Mouse (Mus musculus) midbrain, embryonic 12.5 days (tissue): ENCODE results near the gene Brca1. TPM values are rescaled to one million over a fixed set of nuclear protein-coding genes. Genes with fewer than 3 reads are reported as not detected.
A peak's percentile ranks its signal among the peaks of the same experiment; 100 is the strongest.
"Not testable (repeated sequence)": the region's sequence is repeated elsewhere in the genome, so short reads cannot be mapped to it uniquely, and the experiment has no call there.

Source experiments
- ATAC-seq: fragments of 200-750 bp; cut with Nextera tagmentation; 2 replicates; pipeline ENCODE4 v1.8.0; 2017; ENCODE audit warnings: low read depth, moderate TSS enrichment, moderate library complexity; ENCODE audit not compliant: low FRiP score
- H3K27ac ChIP-seq: fragments of 300-500 bp; sonication (generic); replicated peaks from 2 replicates; pipeline ENCODE4 v1.5.1; 2016; ENCODE audit warnings: mild to moderate bottlenecking
- H3K27me3 ChIP-seq: fragments of 300-500 bp; sonication (generic); 2 replicates; pipeline ENCODE4 v1.6.1; 2016; ENCODE audit warnings: mild to moderate bottlenecking
- H3K36me3 ChIP-seq: fragments of 300-500 bp; sonication (generic); 2 replicates; pipeline ENCODE4 v1.6.1; 2016
- H3K4me1 ChIP-seq: fragments of 300-500 bp; sonication (generic); 2 replicates; pipeline ENCODE4 v1.6.1; 2016
- H3K4me2 ChIP-seq: fragments of 300-500 bp; sonication (generic); replicated peaks from 2 replicates; pipeline ENCODE4 v1.6.1; 2016; ENCODE audit warnings: mild to moderate bottlenecking, moderate library complexity
- H3K4me3 ChIP-seq: fragments of 300-500 bp; sonication (generic); 2 replicates; pipeline ENCODE4 v1.5.1; 2016; ENCODE audit warnings: mild to moderate bottlenecking
- H3K9ac ChIP-seq: fragments of 300-500 bp; sonication (generic); replicated peaks from 2 replicates; pipeline ENCODE4 v1.6.1; 2016; ENCODE audit warnings: mild to moderate bottlenecking, moderate library complexity
- H3K9me3 ChIP-seq: fragments of 300-500 bp; sonication (generic); 2 replicates; pipeline ENCODE4 v1.6.1; 2016; ENCODE audit warnings: mild to moderate bottlenecking
- WGBS: fragments of 180-500 bp; shearing (Covaris S2); methylation state at CpG from one replicate; pipeline ENCODE4 v1.1.7; 2016; 5-methylcytosine and 5-hydroxymethylcytosine counted together
- polyA plus RNA-seq: library from polyadenylated mRNA; unstranded; fragments of >200 nt; fragmentation: Nextera tagmentation; extraction: Ambion mirVana; gene quantifications from 2 replicates; pipeline ENCODE4 v1.2.1, GENCODE M21; 2016

The Brca1 gene
- polyA plus RNA-seq, 1 experiment from 2014 or later = 16.1 TPM

DNA sequence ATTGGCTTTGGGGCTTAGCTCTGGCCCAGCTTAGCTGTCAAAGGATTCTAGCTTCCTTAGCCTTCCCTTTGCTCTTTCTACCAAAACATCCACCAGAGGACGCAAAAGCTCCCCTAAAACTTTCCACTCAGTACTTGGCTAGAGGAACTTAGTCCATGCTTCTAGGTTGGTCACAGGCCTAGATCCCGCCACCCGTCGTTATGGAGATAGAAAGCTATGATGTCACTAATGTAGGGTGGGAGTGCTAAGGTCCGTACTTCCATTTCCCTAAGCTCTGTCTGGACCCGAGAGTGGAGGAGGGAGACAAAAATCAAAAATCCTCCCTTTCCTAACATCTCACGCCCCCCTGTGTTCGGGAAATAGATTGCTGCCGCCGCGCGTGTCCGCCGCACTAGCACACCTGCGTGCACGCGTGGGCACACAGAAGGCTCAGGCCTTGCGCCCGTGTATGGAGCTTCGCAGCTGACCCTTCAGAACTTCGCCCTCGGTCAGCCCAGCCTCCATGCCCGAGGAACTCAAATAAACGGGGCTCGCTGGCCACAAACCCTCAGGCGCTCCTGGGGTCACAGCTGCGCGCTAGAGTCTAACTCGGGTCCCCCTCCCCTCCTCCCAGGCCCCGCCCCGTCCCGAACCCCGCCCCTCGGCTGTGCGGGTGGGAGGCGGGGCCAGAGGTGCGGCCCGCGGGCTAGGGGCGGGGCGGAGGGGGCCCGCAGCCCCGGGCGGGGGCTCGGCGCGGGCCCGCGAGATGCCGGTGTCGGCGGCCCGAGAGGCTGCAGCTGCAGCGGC is 84.1 kb downstream of the Brca1 start:
- Histone ChIP-seq H3K9ac (peak overlapping the region; percentile 83), H3K4me2 (peak overlapping the region; percentile 76), H3K4me1 (peaks cover 61% of the 10 kb centered on the region), H3K36me3 (peaks cover 12% of the 10 kb centered on the region), H3K9me3 (no peaks in the 10 kb centered on the region), H3K4me3 (peak overlapping the region; percentile 78), H3K27me3 (peaks cover 3% of the 10 kb centered on the region; the same call in 1 of the 2 replicates), H3K27ac (peak overlapping the region; percentile 90)
- ATAC-seq = peak; percentile 64
- WGBS = under 1% methylated on average over 53 of the region's 54 CpGs

- WGBS = 61% methylated on average over 5 of the region's 5 CpGs
- Histone ChIP-seq H3K4me1 (peaks cover 71% of the 10 kb centered on the region), H3K4me2 (peak overlapping the region; percentile 79), H3K4me3 (peak overlapping the region; percentile 75), H3K36me3 (peaks cover 19% of the 10 kb centered on the region)
- not testable (repeated sequence) for H3K27me3 ChIP-seq, H3K9ac ChIP-seq, ATAC-seq, H3K9me3 ChIP-seq, H3K27ac ChIP-seq
These were observed 85.2 kb downstream of the Brca1 start for GRCm38 (mm10) chr11:101466552-101466950.

DNA sequence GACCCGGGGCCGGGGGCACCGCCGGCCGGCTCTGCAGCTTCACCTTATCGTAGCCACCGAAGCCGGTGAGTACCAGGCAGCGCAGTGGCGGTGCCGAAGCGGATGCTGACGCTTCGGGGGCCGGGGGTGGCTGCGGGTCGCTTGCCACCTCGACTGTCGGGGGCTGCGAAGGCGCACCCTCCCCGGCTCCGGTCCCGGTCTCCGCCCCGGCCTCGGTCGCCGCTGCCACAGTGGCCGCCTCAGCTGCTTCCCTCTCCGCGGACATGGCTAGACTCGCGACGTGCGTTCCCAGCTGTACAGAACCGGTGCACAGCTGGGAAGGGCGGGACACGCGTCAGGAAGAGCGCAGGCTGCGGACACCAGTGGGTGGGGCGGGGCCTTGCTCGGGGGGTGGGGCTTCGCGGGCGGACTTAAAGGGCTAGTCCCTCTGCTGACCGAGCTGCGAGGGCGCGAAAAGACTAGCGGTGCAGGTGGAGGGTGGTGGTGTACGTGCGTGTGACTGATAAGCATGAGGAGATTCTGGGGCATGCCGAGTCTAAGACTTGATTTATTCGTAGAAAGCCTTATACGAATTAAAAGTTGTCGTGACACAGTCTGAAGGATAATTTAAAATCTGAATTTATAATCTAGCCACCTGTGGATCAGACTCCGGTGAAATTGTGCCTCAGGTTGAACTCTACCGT is 85.7 kb downstream of the Brca1 start, which contains the start of gene Vat1:
Gene Vat1 (minus strand): TSS at position 362 of the 683 bp plus-strand sequence.
- Histone ChIP-seq H3K36me3 (peaks cover 19% of the 10 kb centered on the region), H3K4me3 (peak within 1 kb of the TSS; percentile 78)
- WGBS = 2% methylated on average over 51 of the region's 60 CpGs

DNA sequence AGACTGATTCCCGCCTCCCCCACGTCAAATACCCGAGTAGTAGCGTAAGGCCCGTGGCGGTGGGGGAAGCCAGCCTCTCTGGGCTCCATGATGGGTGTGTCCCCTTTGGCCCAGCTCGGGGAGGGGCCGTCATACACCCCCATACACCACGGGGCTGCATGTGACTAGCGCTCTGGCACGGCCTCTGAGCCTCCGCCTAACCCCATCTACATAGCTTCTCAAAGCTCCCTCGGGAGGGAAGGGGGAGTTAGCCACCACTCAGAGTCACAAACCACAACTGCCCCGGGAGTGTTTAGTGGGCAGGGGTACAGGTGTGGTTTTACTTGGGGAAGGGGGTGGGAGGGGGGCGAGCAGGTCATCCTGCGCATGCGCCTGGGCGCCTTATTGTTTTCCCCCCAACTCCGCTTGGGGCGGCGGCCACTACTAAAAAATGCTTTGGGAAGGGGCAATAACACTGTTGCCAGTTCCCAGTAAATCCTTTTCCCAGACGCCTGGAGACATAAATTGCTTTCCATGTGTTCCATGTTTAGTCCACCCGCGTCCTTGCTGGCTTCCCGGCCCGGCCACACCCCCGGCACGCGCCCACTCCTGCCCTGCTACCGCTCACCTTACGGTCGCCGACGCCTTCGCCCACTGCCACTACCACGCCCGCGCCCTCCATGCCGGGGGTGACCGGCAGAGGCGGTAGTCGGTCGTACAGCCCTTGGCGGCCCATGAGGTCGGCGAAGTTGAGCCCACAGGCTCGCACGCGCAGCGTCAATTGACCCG is 86.5 kb downstream of the Brca1 start:
- peak overlapping the region; percentile 79 for H3K4me2 ChIP-seq
- peak overlapping the region; percentile 75 for H3K4me3 ChIP-seq
- H3K9me3 ChIP-seq = no peaks in the 10 kb centered on the region
- ATAC-seq = peak; percentile 24
- H3K4me1 ChIP-seq = peaks cover 60% of the 10 kb centered on the region
- peaks cover 3% of the 10 kb centered on the region; the same call in 1 of the 2 replicates for H3K27me3 ChIP-seq
- peak overlapping the region; percentile 87 for H3K27ac ChIP-seq
- peaks cover 21% of the 10 kb centered on the region for H3K36me3 ChIP-seq
- peak overlapping the region; percentile 81 for H3K9ac ChIP-seq
- under 1% methylated on average over 51 of the region's 51 CpGs for WGBS

More for the DNA sequence above, 85.7 kb downstream of the Brca1 start, which contains the start of gene Vat1:
- H3K9me3 ChIP-seq = no peaks in the 10 kb centered on the region
- H3K4me2 ChIP-seq = peak within 1 kb of the TSS; percentile 79
- H3K4me1 ChIP-seq = peaks cover 67% of the 10 kb centered on the region
- peak within 1 kb of the TSS; percentile 87 for H3K27ac ChIP-seq
- ATAC-seq = peak; percentile 61
- H3K27me3 ChIP-seq = peaks cover 3% of the 10 kb centered on the region; the same call in 1 of the 2 replicates
- H3K9ac ChIP-seq = peak within 1 kb of the TSS; percentile 81

DNA sequence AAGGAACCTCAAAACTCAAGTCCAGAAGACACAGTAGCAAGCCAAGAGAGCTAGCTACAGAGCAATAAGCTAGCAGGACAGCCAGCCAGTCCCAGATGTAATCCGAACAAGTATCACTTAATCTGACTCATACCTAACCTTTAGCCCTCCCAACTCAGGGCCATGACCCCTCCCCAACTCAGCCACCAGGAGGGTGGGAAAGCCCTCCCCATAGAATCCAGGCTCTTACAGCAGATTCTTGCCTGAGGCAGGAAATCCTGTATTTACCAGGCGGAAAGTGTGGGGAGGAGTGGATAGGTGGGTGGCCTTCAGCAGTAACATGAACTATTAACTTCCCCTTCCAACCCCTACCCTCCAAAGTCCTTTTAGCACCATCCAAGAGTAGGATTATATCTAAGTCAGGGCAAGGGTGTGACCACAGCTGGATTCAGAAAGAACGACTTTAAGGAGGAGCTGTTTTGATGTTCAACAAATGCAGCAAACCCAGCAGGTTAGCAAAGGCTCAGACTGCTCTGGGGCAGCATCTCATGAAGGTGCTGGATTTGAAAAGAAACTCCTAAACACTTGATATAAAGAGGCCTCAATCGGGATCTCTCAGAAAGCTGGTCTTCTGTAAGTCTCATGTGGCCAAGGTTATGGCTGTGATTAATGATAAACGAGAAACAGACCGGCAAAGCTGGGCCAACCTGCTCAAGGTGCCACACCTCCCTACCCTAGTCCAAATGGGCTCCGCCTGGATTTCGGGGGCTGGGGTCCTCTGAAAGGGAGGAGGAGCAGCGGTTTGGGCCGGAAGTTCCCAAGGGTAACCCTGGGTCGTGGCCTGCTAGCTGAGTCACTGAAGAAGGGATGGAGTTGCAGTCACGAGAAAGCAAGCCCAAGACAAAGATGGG is 87.3 kb downstream of the Brca1 start, which contains the start of gene Rnd2:
Gene Rnd2 (plus strand): TSS at position 789 of the 890 bp plus-strand sequence.
- Histone ChIP-seq H3K27ac (peak within 1 kb of the TSS; percentile 87), H3K4me1 (peaks cover 54% of the 10 kb centered on the region), H3K27me3 (peaks cover 3% of the 10 kb centered on the region; the same call in 1 of the 2 replicates), H3K4me2 (peak within 1 kb of the TSS; percentile 79), H3K9ac (peak within 1 kb of the TSS; percentile 81), H3K9me3 (no peaks in the 10 kb centered on the region), H3K4me3 (peak within 1 kb of the TSS; percentile 75), H3K36me3 (peaks cover 29% of the 10 kb centered on the region)
- no peak for ATAC-seq
- 13% methylated on average over 12 of the region's 12 CpGs for WGBS

DNA sequence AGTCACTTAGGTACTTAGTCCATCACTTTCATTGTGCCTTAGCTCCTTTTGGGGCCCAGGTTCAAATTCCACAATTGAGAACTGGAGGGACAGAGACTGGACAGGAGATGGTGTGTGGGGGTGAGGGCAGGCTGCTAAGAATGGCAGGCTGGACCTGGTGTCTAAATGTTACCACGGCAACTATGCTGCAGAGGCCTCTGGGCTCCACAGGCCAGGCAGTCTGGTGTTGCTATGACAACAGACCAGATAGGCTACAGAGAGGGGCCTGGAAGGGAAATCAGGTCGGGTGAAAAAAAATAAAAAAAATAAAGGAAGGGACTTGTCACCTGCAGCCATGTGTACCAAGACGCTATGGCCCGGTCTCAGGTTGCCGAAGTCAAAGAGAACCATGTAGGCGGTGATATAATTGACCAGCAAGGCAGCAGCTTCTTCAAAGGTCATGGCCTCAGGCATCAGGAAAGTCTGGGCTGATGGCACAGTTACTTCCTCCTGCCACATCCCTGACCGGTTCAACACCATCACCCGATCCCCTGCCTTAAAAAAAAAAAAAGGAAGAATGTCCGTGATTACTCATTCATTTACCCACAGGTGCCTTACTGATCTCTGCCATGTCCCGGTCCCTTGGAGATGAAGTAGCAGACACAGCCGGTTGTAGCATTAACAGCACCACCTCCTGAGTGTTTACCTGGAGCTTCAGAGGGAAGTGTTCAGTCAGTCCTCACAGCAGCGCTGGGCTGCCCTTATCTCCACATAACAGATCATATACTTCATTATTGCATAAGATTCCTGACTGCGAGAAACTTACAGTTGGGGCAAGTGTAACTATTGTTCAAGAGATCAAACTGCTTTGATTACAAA is 88.9 kb downstream of the Brca1 start:
- peak; percentile 64; the same call in 1 of the 2 replicates for ATAC-seq
- H3K4me1 ChIP-seq = peaks cover 48% of the 10 kb centered on the region
- H3K4me3 ChIP-seq = peak overlapping the region; percentile 75
- WGBS = 32% methylated on average over 13 of the region's 13 CpGs
- peaks cover 3% of the 10 kb centered on the region; the same call in 1 of the 2 replicates for H3K27me3 ChIP-seq
- H3K9ac ChIP-seq = peak overlapping the region; percentile 37; the same call in 1 of the 2 replicates
- H3K27ac ChIP-seq = peak overlapping the region; percentile 87
- no peaks in the 10 kb centered on the region for H3K9me3 ChIP-seq
- H3K36me3 ChIP-seq = peaks cover 45% of the 10 kb centered on the region
- H3K4me2 ChIP-seq = peak overlapping the region; percentile 79

DNA sequence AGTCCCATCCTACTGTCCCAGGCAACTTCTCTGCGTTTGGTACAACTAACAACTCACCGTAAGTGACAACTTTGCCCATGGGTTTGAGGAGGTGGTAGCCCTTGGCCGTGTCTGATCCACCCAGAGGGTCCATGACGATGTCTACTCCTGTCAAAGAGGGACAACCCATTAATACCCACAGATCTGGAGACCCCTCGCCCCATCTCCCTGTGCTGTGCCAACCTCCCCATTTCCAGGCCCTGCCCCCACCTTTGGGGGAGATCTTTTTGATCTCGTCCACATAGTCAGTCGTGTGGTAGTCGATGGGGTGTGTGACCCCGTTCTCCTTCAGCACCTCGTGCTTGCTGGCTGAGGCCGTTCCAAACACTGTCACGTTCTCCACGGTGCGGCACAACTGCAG is 89.6 kb downstream of the Brca1 start:
- H3K9ac ChIP-seq = no peak overlapping the region
- H3K27ac ChIP-seq = peak overlapping the region; percentile 87
- 0 out of 2 replicates have a peak overlapping the region, but pooled peaks have one; percentile 7 for H3K4me3 ChIP-seq
- ATAC-seq = no peak; the same call in 1 of the 2 replicates
- WGBS = 72% methylated on average over 14 of the region's 14 CpGs
- H3K36me3 ChIP-seq = peaks cover 49% of the 10 kb centered on the region
- no peaks in the 10 kb centered on the region for H3K9me3 ChIP-seq
- peaks cover 3% of the 10 kb centered on the region; the same call in 1 of the 2 replicates for H3K27me3 ChIP-seq
- peak overlapping the region; percentile 79 for H3K4me2 ChIP-seq
- H3K4me1 ChIP-seq = peaks cover 45% of the 10 kb centered on the region

- Histone ChIP-seq H3K9ac (no peak overlapping the region), H3K27me3 (no peaks in the 10 kb centered on the region), H3K4me1 (peaks cover 36% of the 10 kb centered on the region), H3K4me2 (no peak overlapping the region), H3K36me3 (peaks cover 49% of the 10 kb centered on the region), H3K27ac (no peak overlapping the region), H3K9me3 (no peaks in the 10 kb centered on the region), H3K4me3 (no peak overlapping the region)
- WGBS = 88% methylated on average over 15 of the region's 15 CpGs
- no peak for ATAC-seq
These were observed 91.4 kb downstream of the Brca1 start for GRCm38 (mm10) chr11:101460321-101460720.

DNA sequence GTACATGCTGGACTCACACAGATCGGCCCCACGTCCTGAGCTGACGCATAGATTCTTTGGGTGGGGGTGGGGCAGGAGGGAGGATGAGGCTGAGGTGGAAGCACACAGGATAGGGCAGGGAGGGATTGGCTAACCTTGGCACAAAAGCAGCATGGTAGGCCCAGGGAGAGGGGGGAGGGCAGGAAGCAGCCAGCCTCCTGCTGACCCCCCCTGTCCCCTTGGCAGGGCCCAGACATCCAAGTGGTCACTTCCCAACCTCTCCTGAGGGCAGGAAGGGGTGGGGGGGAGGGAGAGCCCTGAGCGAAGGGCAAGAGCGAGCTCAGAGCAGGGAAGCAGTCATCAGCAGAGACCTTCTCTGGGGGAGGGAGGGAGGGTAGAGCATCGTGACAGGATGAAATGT is 92.0 kb downstream of the Brca1 start:
- peaks cover 36% of the 10 kb centered on the region for H3K4me1 ChIP-seq
- no peaks in the 10 kb centered on the region for H3K9me3 ChIP-seq
- no peaks in the 10 kb centered on the region for H3K27me3 ChIP-seq
- H3K27ac ChIP-seq = no peak overlapping the region
- H3K9ac ChIP-seq = no peak overlapping the region; the same call in 1 of the 2 replicates
- H3K36me3 ChIP-seq = peaks cover 49% of the 10 kb centered on the region
- no peak overlapping the region for H3K4me3 ChIP-seq
- 50% methylated on average over 6 of the region's 6 CpGs for WGBS
- no peak overlapping the region for H3K4me2 ChIP-seq
- no peak for ATAC-seq

GRCm38 (mm10) chr11:101458217-101458616 is 93.5 kb downstream of the Brca1 start:
- WGBS = 85% methylated on average over 12 of the region's 12 CpGs
- Histone ChIP-seq H3K4me1 (peaks cover 25% of the 10 kb centered on the region), H3K4me2 (no peak overlapping the region), H3K27me3 (no peaks in the 10 kb centered on the region), H3K27ac (peak overlapping the region; percentile 25; the same call in 1 of the 2 replicates), H3K36me3 (peaks cover 49% of the 10 kb centered on the region), H3K9me3 (no peaks in the 10 kb centered on the region), H3K4me3 (no peak overlapping the region), H3K9ac (no peak overlapping the region)
- ATAC-seq = no peak
